Mouse (Mus musculus) hindbrain, embryonic 10.5 days (tissue): ENCODE results near the gene Zranb1. TPM values are rescaled to one million over a fixed set of nuclear protein-coding genes. Genes with fewer than 3 reads are reported as not detected.
A peak's percentile ranks its signal among the peaks of the same experiment; 100 is the strongest.

Source experiments
- DNase-seq: peaks from one replicate; pipeline ENCODE4 v3.0.0-alpha.2; 2017; ENCODE audit warnings: low spot score
- H3K27ac ChIP-seq: fragments of 300-500 bp; sonication (generic); 2 replicates; pipeline ENCODE4 v1.5.1; 2016; ENCODE audit warnings: mild to moderate bottlenecking, moderate library complexity
- H3K27me3 ChIP-seq: fragments of 300-500 bp; sonication (generic); 2 replicates; pipeline ENCODE4 v1.6.1; 2016; ENCODE audit warnings: mild to moderate bottlenecking; ENCODE audit not compliant: poor library complexity, insufficient read depth, severe bottlenecking
- H3K36me3 ChIP-seq: fragments of 300-500 bp; sonication (generic); 2 replicates; pipeline ENCODE4 v1.6.1; 2016; ENCODE audit warnings: mild to moderate bottlenecking, moderate library complexity
- H3K4me1 ChIP-seq: fragments of 300-500 bp; sonication (generic); replicated peaks from 2 replicates; pipeline ENCODE4 v1.6.1; 2016; ENCODE audit warnings: mild to moderate bottlenecking
- H3K4me3 ChIP-seq: fragments of 300-500 bp; sonication (generic); 2 replicates; pipeline ENCODE4 v1.5.1; 2016; ENCODE audit warnings: mild to moderate bottlenecking, moderate library complexity
- H3K9me3 ChIP-seq: fragments of 300-500 bp; sonication (generic); 2 replicates; pipeline ENCODE4 v1.6.1; 2016; ENCODE audit warnings: mild to moderate bottlenecking, moderate library complexity
- WGBS: fragments of 180-500 bp; shearing (Covaris S2); methylation state at CpG from one replicate; pipeline ENCODE4 v1.1.7; 2016; 5-methylcytosine and 5-hydroxymethylcytosine counted together
- polyA plus RNA-seq: library from polyadenylated mRNA; unstranded; fragments of >200 nt; fragmentation: Nextera tagmentation; extraction: Ambion mirVana; gene quantifications from 2 replicates; pipeline ENCODE4 v1.2.1, GENCODE M21; 2016

Gene Zranb1
- polyA plus RNA-seq, 1 experiment from 2014 or later: 9.1 TPM

DNA sequence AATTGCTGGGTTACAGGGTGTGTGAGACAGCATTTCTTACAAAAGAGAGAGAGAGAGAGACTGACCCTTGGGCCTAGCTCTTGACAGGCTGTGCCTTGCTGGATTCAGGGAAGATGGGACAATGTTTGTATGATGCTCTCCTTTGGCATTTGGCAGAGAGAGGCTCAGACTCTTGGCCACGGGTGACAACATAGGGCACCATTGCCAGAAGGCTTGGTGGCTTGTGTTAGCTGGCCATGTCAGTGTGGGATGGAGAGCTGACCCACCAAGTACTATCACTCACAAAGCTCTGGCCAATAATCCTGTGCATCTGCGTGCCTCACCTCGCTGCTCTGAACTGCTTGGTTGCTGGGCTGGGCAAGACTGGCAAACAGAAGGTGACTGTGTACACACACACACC, 79.5 kb downstream of the Zranb1 start:
- Histone ChIP-seq H3K4me1 (peaks cover 37% of the 10 kb centered on the region), H3K36me3 (peaks cover 65% of the 10 kb centered on the region), H3K9me3 (no peaks in the 10 kb centered on the region), H3K27me3 (no peaks in the 10 kb centered on the region), H3K4me3 (no peak overlapping the region), H3K27ac (no peak overlapping the region)
- WGBS: 93% methylated on average over 3 of the region's 3 CpGs
- DNase-seq: no peak

DNA sequence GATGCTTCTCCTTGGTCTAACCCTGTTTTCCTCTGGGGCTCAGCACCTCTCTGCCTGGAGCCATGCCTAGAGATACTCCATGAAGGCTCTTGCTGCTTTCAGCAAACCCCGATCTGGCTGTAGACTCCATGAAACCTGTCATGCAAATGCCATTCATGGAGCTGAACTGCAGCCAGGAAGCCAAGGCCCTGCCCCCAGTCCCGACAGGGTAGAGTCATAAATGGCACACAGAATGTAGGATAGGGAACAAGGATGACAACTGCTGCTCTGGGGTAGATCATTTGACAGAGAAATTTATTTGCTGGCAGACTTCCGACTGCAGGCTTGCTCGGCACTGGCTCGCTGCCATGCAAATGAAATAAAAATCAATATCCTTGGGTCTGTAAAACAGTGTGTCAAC, 80.2 kb downstream of the Zranb1 start:
- Histone ChIP-seq H3K27ac (no peak overlapping the region), H3K4me1 (peaks cover 39% of the 10 kb centered on the region), H3K4me3 (no peak overlapping the region), H3K9me3 (no peaks in the 10 kb centered on the region), H3K27me3 (no peaks in the 10 kb centered on the region), H3K36me3 (peaks cover 57% of the 10 kb centered on the region)
- DNase-seq: no peak
- 81% methylated on average over 5 of the region's 5 CpGs for WGBS

DNA sequence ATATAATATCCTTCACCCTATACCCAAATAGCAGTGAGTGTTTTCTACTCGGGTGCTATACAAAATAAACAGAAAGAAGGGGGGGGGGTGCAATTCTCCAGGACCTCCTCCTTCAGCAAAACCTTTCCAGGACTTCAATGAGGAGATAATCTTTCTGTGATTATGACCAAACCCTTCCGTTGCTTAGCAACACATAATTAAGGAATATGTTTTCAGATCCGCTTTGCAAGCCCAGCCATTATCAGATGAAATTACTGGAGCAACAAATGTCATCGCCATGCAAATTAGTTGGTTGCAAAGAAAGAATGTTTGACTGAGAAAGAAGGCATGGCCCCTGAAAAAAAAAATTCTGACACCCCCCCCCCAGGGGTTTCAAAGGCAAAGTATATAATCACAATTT, 80.7 kb downstream of the Zranb1 start:
- WGBS: 79% methylated on average over 4 of the region's 4 CpGs
- Histone ChIP-seq H3K9me3 (no peaks in the 10 kb centered on the region), H3K27ac (no peak overlapping the region), H3K27me3 (no peaks in the 10 kb centered on the region), H3K4me3 (no peak overlapping the region), H3K36me3 (peaks cover 57% of the 10 kb centered on the region), H3K4me1 (peaks cover 43% of the 10 kb centered on the region)
- no peak for DNase-seq

DNA sequence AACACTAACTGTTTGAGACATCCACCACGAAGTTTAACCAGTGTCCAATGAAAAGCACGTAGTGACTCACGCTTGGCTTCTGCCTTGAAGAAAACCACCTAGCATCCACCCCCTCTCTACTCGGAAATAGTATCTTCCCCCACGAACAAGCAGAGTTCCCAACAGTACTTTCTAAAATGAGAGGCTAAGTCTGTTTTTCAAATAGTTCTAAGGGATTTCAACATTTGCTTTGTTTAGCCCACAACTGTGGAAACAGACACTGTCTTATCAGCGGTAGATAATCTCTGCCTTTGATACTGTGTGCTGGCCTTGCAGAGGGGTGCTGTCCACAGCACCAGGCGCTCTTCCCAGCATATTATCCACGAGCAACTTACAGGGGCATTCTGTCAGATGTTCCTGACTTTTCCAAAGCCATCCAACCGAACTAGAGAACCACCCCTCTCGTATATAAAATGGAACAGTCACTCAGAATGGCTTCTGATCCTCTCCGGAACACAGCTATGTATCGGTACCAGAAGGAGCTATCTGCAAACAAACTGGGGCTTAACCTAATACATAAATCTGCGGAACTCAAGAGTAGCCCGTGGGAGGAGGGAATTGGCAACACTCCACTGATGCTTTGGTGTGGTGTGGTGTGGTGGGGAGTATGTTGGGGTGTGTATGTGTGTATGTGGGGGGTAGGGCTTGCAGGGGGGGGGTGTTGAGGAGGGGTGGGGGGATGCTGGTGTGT, 81.9 kb downstream of the Zranb1 start:
- Histone ChIP-seq H3K9me3 (no peaks in the 10 kb centered on the region), H3K27me3 (no peaks in the 10 kb centered on the region), H3K27ac (no peak overlapping the region), H3K36me3 (peaks cover 55% of the 10 kb centered on the region), H3K4me3 (no peak overlapping the region), H3K4me1 (peaks cover 41% of the 10 kb centered on the region)
- WGBS: 87% methylated on average over 14 of the region's 14 CpGs
- DNase-seq: no peak

- H3K36me3 ChIP-seq: peaks cover 46% of the 10 kb centered on the region
- no peaks in the 10 kb centered on the region for H3K27me3 ChIP-seq
- H3K4me3 ChIP-seq: no peak overlapping the region
- 94% methylated on average over 10 of the region's 10 CpGs for WGBS
- H3K9me3 ChIP-seq: no peaks in the 10 kb centered on the region
- no peak overlapping the region for H3K27ac ChIP-seq
- peaks cover 43% of the 10 kb centered on the region for H3K4me1 ChIP-seq
- no peak for DNase-seq
Observed at GRCm38 (mm10) chr7:133013923-133014322, 83.0 kb downstream of the Zranb1 start.

DNA sequence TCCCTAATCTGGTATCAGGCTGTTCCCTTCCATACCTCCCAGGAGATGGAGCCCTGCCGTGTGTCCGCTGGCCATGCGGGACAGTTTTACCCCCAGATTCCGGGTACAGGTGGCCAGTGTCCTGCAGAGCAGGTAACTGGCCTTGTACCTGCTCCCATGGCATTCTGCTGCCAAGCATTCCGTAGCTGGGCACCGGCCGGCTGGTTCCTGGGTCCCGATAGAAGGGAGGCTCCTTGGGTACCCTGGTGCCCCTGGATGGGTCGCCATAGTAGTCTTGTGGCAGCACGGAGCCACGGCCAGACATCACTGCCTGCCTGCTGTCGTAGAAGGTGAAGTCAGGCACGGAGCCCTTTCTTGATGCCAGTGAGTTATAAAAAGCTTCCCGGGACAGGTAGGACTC, 83.7 kb downstream of the Zranb1 start:
- 94% methylated on average over 14 of the region's 14 CpGs for WGBS
- peaks cover 50% of the 10 kb centered on the region for H3K4me1 ChIP-seq
- no peaks in the 10 kb centered on the region for H3K27me3 ChIP-seq
- no peak for DNase-seq
- no peaks in the 10 kb centered on the region for H3K9me3 ChIP-seq
- no peak overlapping the region for H3K4me3 ChIP-seq
- peak overlapping the region; percentile 68 for H3K27ac ChIP-seq
- peaks cover 39% of the 10 kb centered on the region for H3K36me3 ChIP-seq

DNA sequence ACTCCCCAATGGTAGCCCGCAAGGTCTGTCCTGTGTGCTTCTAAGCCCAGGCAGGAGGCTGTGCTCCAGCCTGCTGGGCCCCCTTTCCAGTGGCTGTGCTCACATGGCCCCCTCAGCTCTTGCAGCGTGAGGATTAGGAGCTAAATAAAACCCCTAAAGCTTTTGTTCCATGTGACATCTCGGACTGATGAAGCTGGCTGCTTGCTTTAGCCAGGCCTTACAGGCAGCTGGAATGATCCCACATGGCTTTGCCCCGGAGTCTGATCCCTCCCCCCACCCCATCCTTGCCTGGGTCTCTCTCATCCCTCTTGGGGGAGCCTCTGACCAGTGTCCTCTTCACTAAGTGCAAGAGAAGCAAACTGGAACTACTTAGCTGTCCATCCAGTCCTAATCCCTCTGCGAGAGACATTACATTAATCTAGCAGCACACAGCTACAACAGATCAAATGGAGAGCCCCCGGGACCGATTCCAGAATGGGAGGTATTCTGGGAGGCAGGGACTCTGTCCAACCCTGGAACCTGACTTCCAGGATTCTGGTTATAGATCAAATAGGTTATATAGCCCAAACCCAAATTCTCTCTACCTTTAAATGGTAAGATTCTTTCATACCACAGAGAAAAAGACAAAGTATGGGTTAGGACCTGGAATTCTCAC, 84.6 kb downstream of the Zranb1 start:
- peaks cover 30% of the 10 kb centered on the region for H3K36me3 ChIP-seq
- no peaks in the 10 kb centered on the region for H3K27me3 ChIP-seq
- peak overlapping the region; percentile 68 for H3K27ac ChIP-seq
- 61% methylated on average over 7 of the region's 7 CpGs for WGBS
- peaks cover 59% of the 10 kb centered on the region for H3K4me1 ChIP-seq
- no peaks in the 10 kb centered on the region for H3K9me3 ChIP-seq
- H3K4me3 ChIP-seq: no peak overlapping the region
- no peak for DNase-seq

- H3K4me3 ChIP-seq: no peak overlapping the region
- peaks cover 29% of the 10 kb centered on the region for H3K36me3 ChIP-seq
- H3K4me1 ChIP-seq: peaks cover 59% of the 10 kb centered on the region
- 80% methylated on average over 7 of the region's 7 CpGs for WGBS
- no peaks in the 10 kb centered on the region for H3K9me3 ChIP-seq
- no peaks in the 10 kb centered on the region for H3K27me3 ChIP-seq
- DNase-seq: no peak
- H3K27ac ChIP-seq: no peak overlapping the region
Observed at GRCm38 (mm10) chr7:133018961-133019360, 88.0 kb downstream of the Zranb1 start.

GRCm38 (mm10) chr7:133019481-133020020, 88.6 kb downstream of the Zranb1 start:
- DNase-seq: no peak
- Histone ChIP-seq H3K27ac (no peak overlapping the region), H3K27me3 (no peaks in the 10 kb centered on the region), H3K4me3 (no peak overlapping the region), H3K9me3 (no peaks in the 10 kb centered on the region), H3K4me1 (peaks cover 54% of the 10 kb centered on the region), H3K36me3 (peaks cover 24% of the 10 kb centered on the region)
- 44% methylated on average over 6 of the region's 6 CpGs for WGBS

DNA sequence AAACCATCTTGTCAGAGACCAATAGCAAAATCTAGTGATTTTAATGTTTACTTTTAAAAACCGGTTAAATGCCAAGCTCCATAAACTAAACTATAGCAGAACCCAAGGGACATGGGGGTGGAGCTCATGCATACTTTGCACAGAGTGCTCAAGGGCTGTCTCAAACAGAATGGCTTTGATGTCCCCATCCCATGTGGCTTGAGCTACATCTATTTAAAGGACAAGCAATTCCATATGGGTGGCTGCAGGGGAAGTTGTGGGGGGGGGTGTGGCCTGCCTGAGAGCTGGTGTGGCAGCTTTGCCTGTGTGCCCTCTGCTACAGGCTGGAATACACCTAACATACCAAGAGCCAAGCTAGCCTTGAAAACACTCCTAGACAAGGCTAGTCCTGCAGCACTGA, 93.8 kb downstream of the Zranb1 start:
- no peaks in the 10 kb centered on the region for H3K9me3 ChIP-seq
- no peak for DNase-seq
- WGBS: 70% methylated on average over 1 of the region's 1 CpGs
- H3K36me3 ChIP-seq: peaks cover 36% of the 10 kb centered on the region
- H3K27me3 ChIP-seq: no peaks in the 10 kb centered on the region
- H3K27ac ChIP-seq: no peak overlapping the region
- H3K4me3 ChIP-seq: no peak overlapping the region
- peaks cover 47% of the 10 kb centered on the region for H3K4me1 ChIP-seq

DNA sequence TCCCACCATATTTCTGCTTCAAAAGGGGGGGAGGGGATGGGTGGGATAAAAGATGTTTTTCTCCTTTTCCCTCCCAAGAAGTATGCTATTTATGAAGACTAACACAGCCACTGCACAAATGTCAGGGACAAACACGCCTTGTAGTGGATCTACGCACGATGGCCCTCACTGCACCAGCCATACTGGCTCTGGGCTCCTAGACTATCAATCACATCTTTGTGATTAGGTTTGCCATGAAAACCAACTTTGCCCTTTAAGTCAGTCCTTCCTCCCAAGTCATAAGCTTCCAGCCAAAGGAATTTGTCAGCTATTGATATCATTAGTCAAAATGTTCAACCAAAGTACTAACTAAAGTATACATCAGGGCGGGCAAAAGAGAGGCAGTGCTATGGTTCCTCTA, 97.0 kb downstream of the Zranb1 start:
- DNase-seq: no peak
- Histone ChIP-seq H3K4me3 (no peak overlapping the region), H3K4me1 (peaks cover 38% of the 10 kb centered on the region), H3K27ac (no peak overlapping the region), H3K9me3 (no peaks in the 10 kb centered on the region), H3K27me3 (no peaks in the 10 kb centered on the region), H3K36me3 (peaks cover 34% of the 10 kb centered on the region)
- 92% methylated on average over 4 of the region's 4 CpGs for WGBS

- no peak for DNase-seq
- Histone ChIP-seq H3K4me1 (peaks cover 49% of the 10 kb centered on the region), H3K27me3 (no peaks in the 10 kb centered on the region), H3K27ac (no peak overlapping the region), H3K4me3 (no peak overlapping the region), H3K36me3 (peaks cover 28% of the 10 kb centered on the region; the same call in 1 of the 2 replicates), H3K9me3 (no peaks in the 10 kb centered on the region)
- WGBS: 94% methylated on average over 8 of the region's 8 CpGs
Observed at GRCm38 (mm10) chr7:133029004-133029403, 98.1 kb downstream of the Zranb1 start.

DNA sequence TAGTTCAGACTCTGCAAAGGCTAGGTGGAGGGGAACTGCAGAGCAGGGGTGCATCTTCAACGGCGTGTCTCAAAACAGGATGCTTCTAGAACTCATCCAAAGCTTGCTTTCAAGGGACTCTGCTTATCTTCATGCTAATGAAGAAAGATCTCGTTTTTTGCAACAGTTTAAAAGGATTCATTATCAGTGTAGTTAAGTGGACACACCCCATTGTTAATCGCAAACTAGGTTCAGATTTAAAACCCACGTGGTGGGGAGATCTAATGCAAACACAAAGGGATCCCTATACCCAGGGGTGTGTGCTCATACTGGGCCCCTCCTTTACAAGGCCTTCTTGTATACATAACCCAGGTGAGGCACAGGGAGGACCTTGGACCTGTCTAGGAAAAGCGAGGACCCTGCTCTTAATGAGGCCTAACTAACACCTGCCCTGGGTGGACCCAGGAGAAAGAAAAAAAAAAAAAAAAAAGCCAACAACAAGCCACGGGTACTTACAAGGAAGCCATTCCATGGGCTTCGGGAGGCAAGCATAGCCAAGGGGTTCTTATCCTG, 98.6 kb downstream of the Zranb1 start:
- Histone ChIP-seq H3K4me1 (peaks cover 54% of the 10 kb centered on the region), H3K36me3 (peaks cover 26% of the 10 kb centered on the region; the same call in 1 of the 2 replicates)

More for the DNA sequence above, 98.6 kb downstream of the Zranb1 start:
- Histone ChIP-seq H3K27me3 (no peaks in the 10 kb centered on the region), H3K4me3 (no peak overlapping the region), H3K27ac (no peak overlapping the region), H3K9me3 (no peaks in the 10 kb centered on the region)
- WGBS: 89% methylated on average over 8 of the region's 8 CpGs
- DNase-seq: no peak
